Mouse (Mus musculus) small intestine, adult 2 months (tissue): ENCODE results near the gene Rasa2.

ENCODE experiments used
- CTCF ChIP-seq: fragments of 200-500 bp; IDR thresholded peaks from 2 replicates; pipeline ENCODE4 v1.5.1; 2012; ENCODE audit warnings: low read depth, mild to moderate bottlenecking, control low read depth, inconsistent platforms, low read length, moderate library complexity, mixed read lengths; ENCODE audit not compliant: insufficient replicate concordance, insufficient read length; ENCODE audit errors: extremely low read depth
- POLR2A ChIP-seq: fragments of 200-500 bp; IDR thresholded peaks from 2 replicates; pipeline ENCODE4 v1.6.1; 2012; ENCODE audit warnings: low read depth, mild to moderate bottlenecking, control low read depth, inconsistent platforms, low read length, moderate library complexity

DNA sequence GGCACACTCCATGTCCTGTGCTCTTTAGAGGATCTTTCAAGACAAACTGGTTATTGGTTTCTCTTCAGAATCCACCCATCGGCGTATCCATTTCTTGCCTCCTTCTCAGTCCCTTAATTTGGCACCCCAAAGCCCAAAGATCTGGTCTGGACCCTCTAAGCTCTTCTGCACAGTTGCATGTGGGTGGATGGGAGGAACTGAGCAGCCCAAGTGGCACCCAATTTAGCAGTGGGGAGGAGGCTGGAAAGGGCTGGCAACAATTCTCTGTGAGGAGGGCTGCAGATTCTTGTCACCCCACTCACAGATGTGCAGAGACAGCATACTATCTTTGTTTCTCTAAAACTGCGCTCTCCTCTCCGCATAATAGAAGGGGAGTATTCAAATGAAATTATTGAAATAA, 17.9 kb upstream of the Rasa2 start:
- TF ChIP-seq CTCF, result no peak
- TF ChIP-seq POLR2A, result no peak
